Mouse (Mus musculus): Measurements from ENCODE around the gene Adcy7. TPM values are rescaled to one million over a fixed set of nuclear protein-coding genes. Genes with fewer than 3 reads are reported as not detected.
A peak's percentile ranks its signal among the peaks of the same experiment; 100 is the strongest.

Adcy7 gene
- polyA plus RNA-seq, 1 experiment from 2014 or later, result 49.6 TPM

- Histone ChIP-seq H3K4me3 (ENCODE audit: inconsistent target) (no peak overlapping the region), H3K36me3 (ENCODE audit: inconsistent target) (no peaks in the 10 kb centered on the region), H3K27ac (no peak overlapping the region), H3K79me2 (ENCODE audit: inconsistent target) (peaks cover 29% of the 10 kb centered on the region; the same call in 1 of the 2 replicates)
- 86% methylated on average over 8 of the region's 8 CpGs for WGBS (ENCODE audit: missing documents)
These were observed 13.5 kb downstream of the Adcy7 start for GRCm38 (mm10) chr8:88285469-88286356.

GRCm38 (mm10) chr8:88286421-88286960, 14.3 kb downstream of the Adcy7 start:
- Histone ChIP-seq H3K4me3 (ENCODE audit: inconsistent target) (no peak overlapping the region), H3K79me2 (ENCODE audit: inconsistent target) (peaks cover 36% of the 10 kb centered on the region), H3K27ac (no peak overlapping the region), H3K36me3 (ENCODE audit: inconsistent target) (no peaks in the 10 kb centered on the region)
- 83% methylated on average over 14 of the region's 14 CpGs for WGBS (ENCODE audit: missing documents)

- WGBS (ENCODE audit: missing documents), result 4% methylated on average over 9 of the region's 12 CpGs
- H3K27ac ChIP-seq, result peak overlapping the region; percentile 82
- no peaks in the 10 kb centered on the region for H3K36me3 ChIP-seq (ENCODE audit: inconsistent target)
- H3K79me2 ChIP-seq (ENCODE audit: inconsistent target), result peaks cover 56% of the 10 kb centered on the region
- H3K4me3 ChIP-seq (ENCODE audit: inconsistent target), result peak overlapping the region; percentile 6; the same call in 1 of the 2 replicates
These were observed 16.5 kb downstream of the Adcy7 start for GRCm38 (mm10) chr8:88288622-88289242.

GRCm38 (mm10) chr8:88289901-88290300, 17.7 kb downstream of the Adcy7 start:
- no peak overlapping the region for H3K4me3 ChIP-seq (ENCODE audit: inconsistent target)
- H3K36me3 ChIP-seq (ENCODE audit: inconsistent target), result no peaks in the 10 kb centered on the region
- WGBS (ENCODE audit: missing documents), result 43% methylated on average over 1 of the region's 1 CpGs
- peaks cover 60% of the 10 kb centered on the region for H3K79me2 ChIP-seq (ENCODE audit: inconsistent target)
- peak overlapping the region; percentile 39 for H3K27ac ChIP-seq

- H3K36me3 ChIP-seq (ENCODE audit: inconsistent target), result peaks cover 3% of the 10 kb centered on the region
- H3K4me3 ChIP-seq (ENCODE audit: inconsistent target), result no peak overlapping the region
- WGBS (ENCODE audit: missing documents), result 36% methylated on average over 13 of the region's 13 CpGs
- H3K27ac ChIP-seq, result peak overlapping the region; percentile 39
- H3K79me2 ChIP-seq (ENCODE audit: inconsistent target), result peaks cover 60% of the 10 kb centered on the region
These were observed 18.4 kb downstream of the Adcy7 start for GRCm38 (mm10) chr8:88290326-88291304.

GRCm38 (mm10) chr8:88291305-88291690, 19.1 kb downstream of the Adcy7 start:
- Histone ChIP-seq H3K79me2 (ENCODE audit: inconsistent target) (peaks cover 60% of the 10 kb centered on the region), H3K27ac (no peak overlapping the region), H3K36me3 (ENCODE audit: inconsistent target) (peaks cover 9% of the 10 kb centered on the region), H3K4me3 (ENCODE audit: inconsistent target) (no peak overlapping the region)
- 77% methylated on average over 11 of the region's 11 CpGs for whole genome bisulfite sequencing (ENCODE audit: missing documents)

GRCm38 (mm10) chr8:88292926-88293325, 20.7 kb downstream of the Adcy7 start:
- Histone ChIP-seq H3K79me2 (ENCODE audit: inconsistent target) (peaks cover 68% of the 10 kb centered on the region), H3K4me3 (ENCODE audit: inconsistent target) (no peak overlapping the region), H3K36me3 (ENCODE audit: inconsistent target) (peaks cover 18% of the 10 kb centered on the region), H3K27ac (no peak overlapping the region)
- WGBS (ENCODE audit: missing documents), result 94% methylated on average over 3 of the region's 3 CpGs

- H3K36me3 ChIP-seq (ENCODE audit: inconsistent target), result peaks cover 18% of the 10 kb centered on the region
- 4% methylated on average over 9 of the region's 9 CpGs for WGBS (ENCODE audit: missing documents)
- H3K79me2 ChIP-seq (ENCODE audit: inconsistent target), result peaks cover 77% of the 10 kb centered on the region
- peak overlapping the region; percentile 78 for H3K4me3 ChIP-seq (ENCODE audit: inconsistent target)
- H3K27ac ChIP-seq, result peak overlapping the region; percentile 90
These were observed 21.6 kb downstream of the Adcy7 start for GRCm38 (mm10) chr8:88293590-88294356.

GRCm38 (mm10) chr8:88294977-88295376, 22.8 kb downstream of the Adcy7 start:
- Histone ChIP-seq H3K4me3 (ENCODE audit: inconsistent target) (peak overlapping the region; percentile 78), H3K79me2 (ENCODE audit: inconsistent target) (peaks cover 89% of the 10 kb centered on the region), H3K36me3 (ENCODE audit: inconsistent target) (peaks cover 18% of the 10 kb centered on the region), H3K27ac (peak overlapping the region; percentile 90)
- 34% methylated on average over 2 of the region's 2 CpGs for WGBS (ENCODE audit: missing documents)

- Histone ChIP-seq H3K27ac (peak overlapping the region; percentile 95), H3K79me2 (ENCODE audit: inconsistent target) (peaks cover 95% of the 10 kb centered on the region), H3K4me3 (ENCODE audit: inconsistent target) (no peak overlapping the region), H3K36me3 (ENCODE audit: inconsistent target) (peaks cover 27% of the 10 kb centered on the region)
- 35% methylated on average over 12 of the region's 12 CpGs for WGBS (ENCODE audit: missing documents)
These were observed 26.0 kb downstream of the Adcy7 start for GRCm38 (mm10) chr8:88297976-88298732.

GRCm38 (mm10) chr8:88298733-88299103, 26.5 kb downstream of the Adcy7 start:
- Histone ChIP-seq H3K36me3 (ENCODE audit: inconsistent target) (peaks cover 33% of the 10 kb centered on the region), H3K27ac (peak overlapping the region; percentile 95), H3K4me3 (ENCODE audit: inconsistent target) (no peak overlapping the region)

GRCm38 (mm10) chr8:88299907-88300603, 27.9 kb downstream of the Adcy7 start:
- Histone ChIP-seq H3K27ac (peak overlapping the region; percentile 95), H3K36me3 (ENCODE audit: inconsistent target) (peaks cover 35% of the 10 kb centered on the region), H3K79me2 (ENCODE audit: inconsistent target) (peaks cover 95% of the 10 kb centered on the region), H3K4me3 (ENCODE audit: inconsistent target) (no peak overlapping the region)
- WGBS (ENCODE audit: missing documents), result 15% methylated on average over 7 of the region's 10 CpGs

More at GRCm38 (mm10) chr8:88298733-88299103, 26.5 kb downstream of the Adcy7 start:
- 87% methylated on average over 10 of the region's 10 CpGs for WGBS (ENCODE audit: missing documents)
- peaks cover 95% of the 10 kb centered on the region for H3K79me2 ChIP-seq (ENCODE audit: inconsistent target)

Measured in macrophage (primary cell).